Mouse (Mus musculus) bone marrow macrophage, adult 2 months (primary cell): ENCODE data around the gene Unc93b1.

ENCODE experiments used
- CTCF ChIP-seq: IDR thresholded peaks from 2 replicates; pipeline ENCODE4 v1.5.1; 2012; ENCODE audit warnings: low read depth, mild to moderate bottlenecking, low read length, moderate library complexity
- POLR2A ChIP-seq: IDR thresholded peaks from 2 replicates; pipeline ENCODE4 v1.6.1; 2012; ENCODE audit warnings: mild to moderate bottlenecking, low read depth, low read length, borderline replicate concordance

- TF ChIP-seq CTCF (no peak), POLR2A (no peak)
Observed at GRCm38 (mm10) chr19:3995505-3995904, 60.5 kb downstream of the Unc93b1 start.
